Mouse (Mus musculus): ENCODE measurements at regions not wholly inside any gene's neighbourhood (a gene's known extent, or its start where the extent isn't known, plus 50 kb on each side); places are given as distances from the start of the nearest gene placed in this dataset.

GRCm38 (mm10) chr13:28673622-28674021, 279.9 kb downstream of the Sox4 start:
- TF ChIP-seq POLR2A (IDR thresholded peaks at IDR 0.05; ENCODE audit: extremely low read depth, insufficient read depth, low read length) = no peak
- TF ChIP-seq CTCF (IDR thresholded peaks at IDR 0.05; ENCODE audit: extremely low read depth, insufficient read depth, low read length) = no peak

Measured in cortical plate, adult 2 months (tissue).